Mouse (Mus musculus): ENCODE measurements around the gene Gpt2. TPM values are rescaled to one million over a fixed set of nuclear protein-coding genes. Genes with fewer than 3 reads are reported as not detected.

The Gpt2 gene
- polyA plus RNA-seq (2015; fragmentation: Nextera tagmentation; extraction: Ambion mirVana) = 18.9 and 22.0 TPM in 2 replicates

GRCm38 (mm10) chr8:85492125-85492875, at the start of gene Gpt2:
Gene Gpt2 (plus strand): TSS chr8:85492576.

GRCm38 (mm10) chr8:85555181-85556145, 63.1 kb downstream of the Gpt2 start, which contains the start of gene Dnaja2:
Gene Dnaja2 (minus strand): TSS chr8:85555344.

Other genes with a start within 250 kb of the Gpt2 start
- gene Orc6, start 192.9 kb upstream of the Gpt2 start, polyA plus RNA-seq (2015; fragmentation: Nextera tagmentation; extraction: Ambion mirVana) = 30.1 and 31.3 TPM in 2 replicates
- gene Vps35, start 192.8 kb upstream of the Gpt2 start, polyA plus RNA-seq (2015; fragmentation: Nextera tagmentation; extraction: Ambion mirVana) = 73.6 and 78.5 TPM in 2 replicates
- gene Mylk3, start 106.2 kb upstream of the Gpt2 start, polyA plus RNA-seq (2015; fragmentation: Nextera tagmentation; extraction: Ambion mirVana) = 4.8 and 4.9 TPM in 2 replicates
- gene 4921524J17Rik, start 59.7 kb upstream of the Gpt2 start, polyA plus RNA-seq (2015; fragmentation: Nextera tagmentation; extraction: Ambion mirVana) = 61.3 and 66.2 TPM in 2 replicates
- 142 and 143 TPM in 2 replicates for gene Dnaja2, start 62.8 kb downstream of the Gpt2 start, polyA plus RNA-seq (2015; fragmentation: Nextera tagmentation; extraction: Ambion mirVana)
- 1.4 and 1.5 TPM in 2 replicates for gene Neto2, start 208.3 kb downstream of the Gpt2 start, polyA plus RNA-seq (2015; fragmentation: Nextera tagmentation; extraction: Ambion mirVana)

All from skeletal muscle tissue, postnatal 0 days (tissue).